Mouse (Mus musculus) frontal cortex, postnatal 14 days (tissue): ENCODE data around the gene Fastk.

Experiments used
- DNase-seq, 2 experiments: peaks; one replicate each; pipeline ENCODE4 v3.0.0; 2022; ENCODE audit warnings: low spot score in 2 of 2

Gene Fastk

DNA sequence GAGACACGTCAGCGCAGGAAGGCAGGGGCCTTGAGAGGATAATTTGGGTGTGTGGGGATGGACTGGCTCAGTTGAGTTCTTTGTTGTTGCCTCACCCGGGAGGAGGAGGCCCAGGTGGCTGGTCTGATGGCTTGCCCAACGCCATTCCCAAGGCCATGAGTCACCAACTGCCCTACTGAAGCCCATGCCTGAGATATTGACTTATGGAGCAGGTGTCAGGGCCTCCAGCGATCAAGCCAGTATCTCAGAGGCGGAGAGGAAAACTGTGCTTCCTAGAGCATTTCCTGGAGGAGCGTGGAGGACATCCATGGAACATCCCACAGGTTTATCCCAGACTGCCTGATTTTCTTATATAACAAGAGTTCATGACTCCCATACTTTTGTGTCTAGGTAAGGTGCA is 52.4 kb downstream of the Fastk start:
- no peak for DNase-seq

DNA sequence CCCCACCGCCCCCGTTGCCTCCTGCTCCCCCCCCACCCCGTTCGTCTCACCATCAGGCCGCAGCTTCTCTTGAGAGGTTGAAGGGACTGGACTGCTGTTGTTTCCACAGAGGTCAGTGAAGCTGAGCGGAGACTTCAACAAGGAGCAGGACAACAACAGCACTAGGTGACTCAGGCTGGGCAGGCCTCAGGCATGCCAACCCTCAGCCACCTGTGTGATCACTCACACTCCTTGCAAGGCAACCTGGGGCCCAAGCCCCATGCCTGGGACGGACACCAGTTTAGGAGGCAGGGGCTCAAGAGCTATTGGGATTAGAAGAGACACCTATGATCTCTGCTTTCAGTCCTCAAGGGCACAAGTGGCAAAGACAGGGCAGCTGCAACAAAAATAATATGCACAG is 53.2 kb downstream of the Fastk start, which contains the start of gene Atg9b:
Atg9b (minus strand) TSS at position 280 of the 400 bp plus-strand sequence.
- DNase-seq = no peak

DNA sequence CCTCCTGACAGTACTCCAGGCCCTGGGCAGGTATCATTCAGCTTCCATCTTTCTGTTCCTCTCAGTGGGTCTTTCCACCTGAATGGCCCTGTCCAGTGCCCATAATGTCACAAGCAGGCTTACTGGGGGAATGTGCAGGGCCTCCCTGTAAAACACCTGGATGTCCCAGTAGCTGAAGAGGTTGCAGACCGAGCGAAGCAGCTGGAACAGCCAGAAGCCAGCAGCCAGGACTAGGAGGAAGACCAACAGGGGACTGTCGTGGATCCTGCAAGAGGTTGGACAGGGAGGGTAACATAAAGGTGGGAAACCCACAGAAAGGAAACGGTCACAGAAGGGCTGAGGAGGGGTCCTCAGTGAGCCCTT is 55.4 kb downstream of the Fastk start:
- no peak for DNase-seq

DNA sequence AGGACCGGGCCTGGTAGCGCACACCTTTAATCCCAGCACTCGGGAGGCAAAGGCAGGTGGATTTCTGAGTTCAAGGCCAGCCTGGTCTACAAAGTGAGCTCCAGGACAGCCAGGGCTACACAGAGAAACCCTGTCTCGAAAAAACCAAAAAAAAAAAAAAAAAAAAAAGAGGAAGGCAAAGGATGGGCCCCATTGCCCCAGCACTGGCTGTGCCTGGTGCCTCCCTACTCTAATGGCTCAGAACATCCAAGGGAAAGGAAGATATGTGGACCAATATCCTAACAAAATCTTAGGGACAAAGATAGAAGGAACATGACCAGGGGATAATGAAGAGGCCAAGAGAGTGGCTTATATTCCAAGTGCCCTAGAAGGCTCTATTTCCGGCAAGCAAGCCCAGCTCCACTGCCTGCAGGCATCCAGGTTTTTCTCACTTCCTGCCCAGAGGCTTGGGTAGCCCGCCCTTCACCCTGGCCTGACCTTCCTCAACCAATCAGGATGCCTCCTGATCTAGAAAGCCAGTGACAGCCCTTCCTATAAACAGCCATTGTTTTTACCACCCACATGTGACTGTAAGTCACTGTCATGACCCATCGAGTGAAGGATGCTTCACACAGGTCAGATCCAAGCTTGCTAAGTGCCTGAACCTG is 56.0 kb downstream of the Fastk start:
- DNase-seq = no peak
